Mouse (Mus musculus) neural tube, embryonic 14.5 days (tissue): ENCODE data around the gene Cirbp. TPM values are rescaled to one million over a fixed set of nuclear protein-coding genes. Genes with fewer than 3 reads are reported as not detected.
A peak's percentile ranks its signal among the peaks of the same experiment; 100 is the strongest.

Source experiments
- ATAC-seq: fragments of 200-750 bp; cut with Nextera tagmentation; 2 replicates; pipeline ENCODE4 v1.8.0; 2017; ENCODE audit warnings: low read depth, mild to moderate bottlenecking, moderate TSS enrichment, moderate library complexity
- H3K27ac ChIP-seq: fragments of 300-500 bp; sonication (generic); 2 replicates; pipeline ENCODE4 v1.5.1; 2014; ENCODE audit warnings: low read depth, mild to moderate bottlenecking, control low read depth, low read length, moderate library complexity, mixed read lengths
- H3K27me3 ChIP-seq: fragments of 300-500 bp; sonication (generic); 2 replicates; pipeline ENCODE4 v1.6.1; 2014; ENCODE audit warnings: low read length; ENCODE audit not compliant: control insufficient read depth, insufficient read depth
- H3K36me3 ChIP-seq: fragments of 300-500 bp; sonication (generic); 2 replicates; pipeline ENCODE4 v1.6.1; 2014; ENCODE audit warnings: low read length, mixed read lengths; ENCODE audit not compliant: control insufficient read depth, insufficient read depth
- H3K4me1 ChIP-seq: fragments of 300-500 bp; sonication (generic); 2 replicates; pipeline ENCODE4 v1.6.1; 2014; ENCODE audit warnings: low read length; ENCODE audit not compliant: control insufficient read depth, insufficient read depth
- H3K4me2 ChIP-seq: fragments of 300-500 bp; sonication (generic); 2 replicates; pipeline ENCODE4 v1.6.1; 2014; ENCODE audit warnings: mild to moderate bottlenecking, low read depth, low read length, control low read depth
- H3K4me3 ChIP-seq: fragments of 300-500 bp; sonication (generic); 2 replicates; pipeline ENCODE4 v1.5.1; 2014; ENCODE audit warnings: low read depth, low read length, control low read depth, mixed read lengths
- H3K9ac ChIP-seq: fragments of 300-500 bp; sonication (generic); replicated peaks from 2 replicates; pipeline ENCODE4 v1.6.1; 2014; ENCODE audit warnings: low read depth, mild to moderate bottlenecking, control low read depth, low read length, mixed read lengths
- H3K9me3 ChIP-seq: fragments of 300-500 bp; sonication (generic); 2 replicates; pipeline ENCODE4 v1.6.1; 2016; ENCODE audit warnings: low read length; ENCODE audit not compliant: control insufficient read depth
- WGBS: fragments of 180-500 bp; shearing (Covaris S2); extraction: QIAGEN DNeasy Blood & Tissue Kit; methylation state at CpG from one replicate; pipeline ENCODE4 v1.1.7; 2014; 5-methylcytosine and 5-hydroxymethylcytosine counted together
- polyA plus RNA-seq: library from polyadenylated mRNA; unstranded; fragments of >200 nt; fragmentation: Nextera tagmentation; extraction: Ambion mirVana; gene quantifications from 2 replicates; pipeline ENCODE4 v1.2.1, GENCODE M21; 2014

The Cirbp gene
- polyA plus RNA-seq, 1 experiment from 2014 or later, result 286 TPM

GRCm38 (mm10) chr10:80158307-80158986 is 7.3 kb upstream of the Cirbp start:
- Histone ChIP-seq H3K27me3 (no peaks in the 10 kb centered on the region), H3K4me2 (peak overlapping the region; percentile 51; the same call in 1 of the 2 replicates)
- no peak for ATAC-seq

GRCm38 (mm10) chr10:80159021-80159560 is 6.7 kb upstream of the Cirbp start:
- 6% methylated on average over 12 of the region's 12 CpGs for WGBS
- Histone ChIP-seq H3K27me3 (no peaks in the 10 kb centered on the region), H3K27ac (peak overlapping the region; percentile 71), H3K4me2 (peak overlapping the region; percentile 51), H3K4me1 (peaks cover 31% of the 10 kb centered on the region), H3K4me3 (peak overlapping the region; percentile 37), H3K9ac (peak overlapping the region; percentile 46), H3K36me3 (peaks cover 35% of the 10 kb centered on the region), H3K9me3 (no peaks in the 10 kb centered on the region)
- ATAC-seq, result no peak

More at GRCm38 (mm10) chr10:80158307-80158986, 7.3 kb upstream of the Cirbp start:
- Histone ChIP-seq H3K36me3 (peaks cover 42% of the 10 kb centered on the region), H3K4me3 (no peak overlapping the region), H3K9ac (no peak overlapping the region), H3K9me3 (no peaks in the 10 kb centered on the region), H3K27ac (peak overlapping the region; percentile 71), H3K4me1 (peaks cover 33% of the 10 kb centered on the region)
- WGBS, result 15% methylated on average over 18 of the region's 18 CpGs

GRCm38 (mm10) chr10:80159561-80160454 is 6.0 kb upstream of the Cirbp start:
- ATAC-seq, result peak; percentile 86
- Histone ChIP-seq H3K4me3 (peak overlapping the region; percentile 37), H3K27ac (peak overlapping the region; percentile 71), H3K4me1 (peaks cover 34% of the 10 kb centered on the region), H3K4me2 (peak overlapping the region; percentile 51), H3K9me3 (no peaks in the 10 kb centered on the region), H3K9ac (peak overlapping the region; percentile 46), H3K36me3 (peaks cover 29% of the 10 kb centered on the region), H3K27me3 (no peaks in the 10 kb centered on the region)
- WGBS, result under 1% methylated on average over 52 of the region's 55 CpGs

- peaks cover 40% of the 10 kb centered on the region for H3K4me1 ChIP-seq
- peak overlapping the region; percentile 11; the same call in 1 of the 2 replicates for H3K9ac ChIP-seq
These were observed 5.1 kb upstream of the Cirbp start for GRCm38 (mm10) chr10:80160455-80161371.

GRCm38 (mm10) chr10:80161522-80162242 is 4.1 kb upstream of the Cirbp start:
- Histone ChIP-seq H3K4me3 (no peak overlapping the region), H3K27me3 (no peaks in the 10 kb centered on the region), H3K36me3 (peaks cover 11% of the 10 kb centered on the region), H3K27ac (no peak overlapping the region; the same call in 1 of the 2 replicates), H3K9me3 (no peaks in the 10 kb centered on the region), H3K4me1 (peaks cover 43% of the 10 kb centered on the region), H3K9ac (no peak overlapping the region), H3K4me2 (peak overlapping the region; percentile 51; the same call in 1 of the 2 replicates)
- ATAC-seq, result no peak
- WGBS, result 13% methylated on average over 7 of the region's 7 CpGs

More at GRCm38 (mm10) chr10:80160455-80161371, 5.1 kb upstream of the Cirbp start:
- H3K9me3 ChIP-seq, result no peaks in the 10 kb centered on the region
- peak overlapping the region; percentile 71 for H3K27ac ChIP-seq
- WGBS, result 2% methylated on average over 30 of the region's 33 CpGs
- no peaks in the 10 kb centered on the region for H3K27me3 ChIP-seq
- H3K4me2 ChIP-seq, result peak overlapping the region; percentile 51; the same call in 1 of the 2 replicates
- peak overlapping the region; percentile 37 for H3K4me3 ChIP-seq
- H3K36me3 ChIP-seq, result peaks cover 20% of the 10 kb centered on the region
- ATAC-seq, result no peak

GRCm38 (mm10) chr10:80162243-80162608 is 3.6 kb upstream of the Cirbp start:
- Histone ChIP-seq H3K9me3 (no peaks in the 10 kb centered on the region), H3K27ac (no peak overlapping the region), H3K36me3 (peaks cover 6% of the 10 kb centered on the region), H3K4me3 (no peak overlapping the region), H3K4me1 (peaks cover 41% of the 10 kb centered on the region), H3K9ac (no peak overlapping the region), H3K27me3 (no peaks in the 10 kb centered on the region), H3K4me2 (no peak overlapping the region)
- no peak for ATAC-seq
- WGBS, result 85% methylated on average over 3 of the region's 3 CpGs

GRCm38 (mm10) chr10:80162716-80163299 is 3.0 kb upstream of the Cirbp start:
- Histone ChIP-seq H3K4me2 (no peak overlapping the region), H3K36me3 (no peaks in the 10 kb centered on the region), H3K27me3 (no peaks in the 10 kb centered on the region), H3K4me1 (peaks cover 36% of the 10 kb centered on the region), H3K27ac (no peak overlapping the region), H3K4me3 (no peak overlapping the region), H3K9me3 (no peaks in the 10 kb centered on the region), H3K9ac (no peak overlapping the region)
- ATAC-seq, result no peak
- WGBS, result 84% methylated on average over 6 of the region's 6 CpGs
